Mouse (Mus musculus): ENCODE results near the gene Srebf2. TPM values are rescaled to one million over a fixed set of nuclear protein-coding genes. Genes with fewer than 3 reads are reported as not detected.

Gene Srebf2
- polyA plus RNA-seq, 1 experiment from 2014 or later = 114 TPM

- WGBS = 91% methylated on average over 11 of the region's 11 CpGs
- no peak overlapping the region for H3K4me3 ChIP-seq (ENCODE audit: low read depth, low read length)
- no peak overlapping the region for H3K27ac ChIP-seq (ENCODE audit: low read depth)
- H3K4me1 ChIP-seq (ENCODE audit: insufficient read depth) = no peaks in the 10 kb centered on the region
- no peak overlapping the region for H3K4me2 ChIP-seq
- peaks cover 96% of the 10 kb centered on the region for H3K36me3 ChIP-seq (ENCODE audit: insufficient read depth)
- H3K9me3 ChIP-seq (ENCODE audit: low read depth, low read length) = no peaks in the 10 kb centered on the region
- no peak for DNase-seq
- no peaks in the 10 kb centered on the region for H3K27me3 ChIP-seq (ENCODE audit: insufficient read depth, low read length)
- no peak overlapping the region for H3K9ac ChIP-seq
- no peak for TF ChIP-seq CTCF (IDR thresholded peaks at IDR 0.05; ENCODE audit: low read depth)
- ATAC-seq (ENCODE audit: insufficient read depth) = no peak
Measured at GRCm38 (mm10) chr15:82197937-82198336, 51.0 kb downstream of the Srebf2 start.

GRCm38 (mm10) chr15:82198342-82198741 lies 51.4 kb downstream of the Srebf2 start:
- Histone ChIP-seq H3K9me3 (ENCODE audit: low read depth, low read length) (no peaks in the 10 kb centered on the region), H3K27ac (ENCODE audit: low read depth) (no peak overlapping the region), H3K27me3 (ENCODE audit: insufficient read depth, low read length) (no peaks in the 10 kb centered on the region), H3K4me2 (no peak overlapping the region), H3K4me1 (ENCODE audit: insufficient read depth) (no peaks in the 10 kb centered on the region), H3K9ac (no peak overlapping the region), H3K36me3 (ENCODE audit: insufficient read depth) (peaks cover 96% of the 10 kb centered on the region), H3K4me3 (ENCODE audit: low read depth, low read length) (no peak overlapping the region)
- DNase-seq (no peak), ATAC-seq (ENCODE audit: insufficient read depth) (no peak)
- 91% methylated on average over 7 of the region's 7 CpGs for whole genome bisulfite sequencing
- no peak for TF ChIP-seq CTCF (IDR thresholded peaks at IDR 0.05; ENCODE audit: low read depth)

- Histone ChIP-seq H3K9me3 (ENCODE audit: low read depth, low read length) (no peaks in the 10 kb centered on the region), H3K4me1 (ENCODE audit: insufficient read depth) (no peaks in the 10 kb centered on the region), H3K4me3 (ENCODE audit: low read depth, low read length) (no peak overlapping the region), H3K27ac (ENCODE audit: low read depth) (no peak overlapping the region), H3K4me2 (no peak overlapping the region), H3K36me3 (ENCODE audit: insufficient read depth) (peaks cover 96% of the 10 kb centered on the region), H3K27me3 (ENCODE audit: insufficient read depth, low read length) (no peaks in the 10 kb centered on the region), H3K9ac (no peak overlapping the region)
- ATAC-seq (ENCODE audit: insufficient read depth) (no peak), DNase-seq (no peak)
- no peak for TF ChIP-seq CTCF (IDR thresholded peaks at IDR 0.05; ENCODE audit: low read depth)
- WGBS = 87% methylated on average over 12 of the region's 12 CpGs
Measured at GRCm38 (mm10) chr15:82199546-82199945, 52.6 kb downstream of the Srebf2 start.

- Histone ChIP-seq H3K36me3 (ENCODE audit: insufficient read depth) (peaks cover 88% of the 10 kb centered on the region), H3K9me3 (ENCODE audit: low read depth, low read length) (no peaks in the 10 kb centered on the region), H3K4me2 (no peak overlapping the region), H3K27me3 (ENCODE audit: insufficient read depth, low read length) (peaks cover 17% of the 10 kb centered on the region), H3K4me3 (ENCODE audit: low read depth, low read length) (no peak overlapping the region), H3K9ac (no peak overlapping the region), H3K27ac (ENCODE audit: low read depth) (no peak overlapping the region), H3K4me1 (ENCODE audit: insufficient read depth) (no peaks in the 10 kb centered on the region)
- 91% methylated on average over 6 of the region's 6 CpGs for WGBS
- ATAC-seq (ENCODE audit: insufficient read depth) (no peak), DNase-seq (no peak)
- no peak for TF ChIP-seq CTCF (IDR thresholded peaks at IDR 0.05; ENCODE audit: low read depth)
Measured at GRCm38 (mm10) chr15:82202086-82202485, 55.1 kb downstream of the Srebf2 start.

GRCm38 (mm10) chr15:82203090-82203489 lies 56.1 kb downstream of the Srebf2 start:
- peaks cover 78% of the 10 kb centered on the region for H3K36me3 ChIP-seq (ENCODE audit: insufficient read depth)
- WGBS = 95% methylated on average over 10 of the region's 10 CpGs
- TF ChIP-seq CTCF (IDR thresholded peaks at IDR 0.05; ENCODE audit: low read depth) = no peak
- no peak for ATAC-seq (ENCODE audit: insufficient read depth)
- DNase-seq = no peak
- H3K9me3 ChIP-seq (ENCODE audit: low read depth, low read length) = no peaks in the 10 kb centered on the region
- no peak overlapping the region for H3K9ac ChIP-seq
- H3K4me3 ChIP-seq (ENCODE audit: low read depth, low read length) = no peak overlapping the region
- H3K4me2 ChIP-seq = no peak overlapping the region
- peaks cover 27% of the 10 kb centered on the region for H3K27me3 ChIP-seq (ENCODE audit: insufficient read depth, low read length)
- H3K27ac ChIP-seq (ENCODE audit: low read depth) = no peak overlapping the region
- no peaks in the 10 kb centered on the region for H3K4me1 ChIP-seq (ENCODE audit: insufficient read depth)

GRCm38 (mm10) chr15:82203611-82204351 lies 56.8 kb downstream of the Srebf2 start:
- Histone ChIP-seq H3K4me2 (no peak overlapping the region), H3K4me3 (ENCODE audit: low read depth, low read length) (no peak overlapping the region), H3K4me1 (ENCODE audit: insufficient read depth) (no peaks in the 10 kb centered on the region), H3K9ac (no peak overlapping the region), H3K27me3 (ENCODE audit: insufficient read depth, low read length) (peaks cover 34% of the 10 kb centered on the region), H3K9me3 (ENCODE audit: low read depth, low read length) (no peaks in the 10 kb centered on the region), H3K27ac (ENCODE audit: low read depth) (no peak overlapping the region), H3K36me3 (ENCODE audit: insufficient read depth) (peaks cover 71% of the 10 kb centered on the region)
- 84% methylated on average over 20 of the region's 20 CpGs for WGBS
- DNase-seq (no peak), ATAC-seq (ENCODE audit: insufficient read depth) (no peak)
- no peak for TF ChIP-seq CTCF (IDR thresholded peaks at IDR 0.05; ENCODE audit: low read depth)

- no peak overlapping the region for H3K4me3 ChIP-seq (ENCODE audit: low read depth, low read length)
- 65% methylated on average over 10 of the region's 10 CpGs for WGBS
- no peaks in the 10 kb centered on the region for H3K9me3 ChIP-seq (ENCODE audit: low read depth, low read length)
- no peak overlapping the region for H3K27ac ChIP-seq (ENCODE audit: low read depth)
- peaks cover 44% of the 10 kb centered on the region for H3K27me3 ChIP-seq (ENCODE audit: insufficient read depth, low read length)
- DNase-seq (no peak), ATAC-seq (ENCODE audit: insufficient read depth) (no peak)
- H3K9ac ChIP-seq = no peak overlapping the region
- H3K4me1 ChIP-seq (ENCODE audit: insufficient read depth) = no peaks in the 10 kb centered on the region
- no peak for TF ChIP-seq CTCF (IDR thresholded peaks at IDR 0.05; ENCODE audit: low read depth)
- H3K36me3 ChIP-seq (ENCODE audit: insufficient read depth) = peaks cover 60% of the 10 kb centered on the region
- no peak overlapping the region for H3K4me2 ChIP-seq
Measured at GRCm38 (mm10) chr15:82204680-82205371, 57.8 kb downstream of the Srebf2 start.
